Mouse (Mus musculus): ENCODE measurements around the gene Olfr1416. TPM values are rescaled to one million over a fixed set of nuclear protein-coding genes. Genes with fewer than 3 reads are reported as not detected.

Olfr1416 gene
- total and polyA plus RNA-seq, 3 experiments, result not detected

DNA sequence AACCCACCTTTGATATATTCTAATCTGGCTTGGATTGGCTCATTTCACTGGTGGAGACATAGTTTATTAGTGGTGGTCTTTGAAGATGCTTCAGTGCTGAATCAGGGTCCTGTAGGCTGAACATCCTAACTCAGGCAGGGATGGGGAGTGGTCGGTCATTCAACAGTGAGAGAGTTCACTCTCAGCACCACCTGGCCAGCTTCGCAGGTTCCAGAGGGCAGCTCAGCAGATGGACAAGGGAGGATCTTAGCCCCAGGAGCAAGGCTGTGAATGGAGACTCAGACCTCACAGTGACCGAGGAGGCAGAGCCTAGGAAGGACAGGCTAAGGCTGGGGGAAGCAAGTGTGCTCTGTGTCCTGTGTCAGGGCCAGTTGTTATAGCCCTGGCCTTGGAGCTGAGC, 53.5 kb downstream of the Olfr1416 start:
- no peak overlapping the region for H3K4me2 ChIP-seq (ENCODE audit: insufficient read depth, low read depth, poor library complexity, severe bottlenecking)
- no peak overlapping the region for H3K9ac ChIP-seq (ENCODE audit: insufficient read depth, low read depth)
- TF ChIP-seq JUN (IDR thresholded peaks at IDR 0.05; ENCODE audit: insufficient read depth, low read depth, low read length) (no peak), RCOR1 (conservative IDR thresholded peaks at IDR 0.05; ENCODE audit: low read depth, low read length) (no peak), CHD2 (IDR thresholded peaks at IDR 0.05; ENCODE audit: low read length) (no peak), USF1 (IDR thresholded peaks at IDR 0.05; ENCODE audit: low read depth, low read length) (no peak), MXI1 (IDR thresholded peaks at IDR 0.05; ENCODE audit: low read depth, low read length) (no peak), CHD1 (IDR thresholded peaks at IDR 0.05; ENCODE audit: low read depth, low read length) (no peak), ZC3H11A (IDR thresholded peaks at IDR 0.05; ENCODE audit: low read depth, low read length) (no peak), TBP (conservative IDR thresholded peaks at IDR 0.05; ENCODE audit: low read depth, low read length) (no peak), TCF12 (IDR thresholded peaks at IDR 0.05; ENCODE audit: low read depth, low read length) (no peak), HCFC1 (IDR thresholded peaks at IDR 0.05; ENCODE audit: low read depth, low read length) (no peak), UBTF (IDR thresholded peaks at IDR 0.05; ENCODE audit: low read depth, low read length) (no peak), CTCF (conservative IDR thresholded peaks at IDR 0.05 in 1 of 2, IDR thresholded peaks at IDR 0.05 in 1 of 2; ENCODE audit: low read depth in 2 of 2, low read length in 2 of 2) (no peak), MEF2A (IDR thresholded peaks at IDR 0.05; ENCODE audit: borderline replicate concordance, low read depth, low read length) (no peak), ELF1 (IDR thresholded peaks at IDR 0.05; ENCODE audit: low read depth, low read length) (no peak)
- dilution Hi-C loops (cut with MboI; ENCODE audit: extremely low pct_ligation_motif_present, extremely low pct_unique_long_range_greater_than_20kb, low sequenced_read_pairs), result no loop called here
- H3K27ac ChIP-seq (ENCODE audit: insufficient read depth, low read depth), result no peak overlapping the region
- H3K36me3 ChIP-seq (replicated peaks in 1 of 2; ENCODE audit: control insufficient read depth in 1 of 2, insufficient read depth in 1 of 2, low read length in 1 of 2), result no peaks in the 10 kb centered on the region
- in situ Hi-C loops (cut with MboI; ENCODE audit: low pct_ligation_motif_present, low pct_unique_long_range_greater_than_20kb, low sequenced_read_pairs), result no loop called here
- no peak overlapping the region for H3K4me3 ChIP-seq (replicated peaks in 1 of 3; ENCODE audit: low read depth in 2 of 3, low read length in 2 of 3, poor library complexity in 1 of 3)
- DNase-seq (ENCODE audit: extremely low read depth), result no peak
- peaks cover 9% of the 10 kb centered on the region for H3K9me3 ChIP-seq (replicated peaks; ENCODE audit: low read length)
- peaks cover 46% of the 10 kb centered on the region for H3K27me3 ChIP-seq (replicated peaks)
- no peaks in the 10 kb centered on the region for H3K4me1 ChIP-seq (ENCODE audit: control insufficient read depth in 1 of 2, insufficient read depth in 2 of 2)
- no peaks in the 10 kb centered on the region for H3K79me2 ChIP-seq (replicated peaks; ENCODE audit: control insufficient read depth, extremely low read depth, insufficient read depth, poor library complexity, severe bottlenecking)

DNA sequence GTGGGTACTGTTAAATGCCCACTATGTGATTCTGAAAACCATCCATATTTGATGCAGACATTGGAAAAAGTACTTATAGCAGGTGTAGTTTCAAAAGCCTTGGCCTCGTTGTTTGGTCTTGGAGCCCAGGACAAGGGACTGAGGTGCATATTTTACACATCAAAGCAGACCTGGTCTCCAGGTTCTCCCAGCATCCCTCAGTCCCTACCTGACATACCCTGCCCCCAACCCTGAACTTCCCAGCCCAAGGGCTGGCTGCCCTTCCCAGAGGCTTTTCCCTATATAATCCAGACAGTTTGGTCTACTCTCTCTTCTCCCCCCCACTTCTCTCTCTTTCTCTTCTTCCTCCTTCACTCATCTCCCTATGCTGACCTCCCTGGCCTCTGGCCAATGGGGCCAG, 53.9 kb downstream of the Olfr1416 start:
- H3K4me2 ChIP-seq (ENCODE audit: insufficient read depth, low read depth, poor library complexity, severe bottlenecking), result no peak overlapping the region
- peaks cover 50% of the 10 kb centered on the region for H3K27me3 ChIP-seq (replicated peaks)
- TF ChIP-seq TCF12 (IDR thresholded peaks at IDR 0.05; ENCODE audit: low read depth, low read length) (no peak), MAX (IDR thresholded peaks at IDR 0.05; ENCODE audit: low read length) (no peak), RCOR1 (conservative IDR thresholded peaks at IDR 0.05; ENCODE audit: low read depth, low read length) (no peak), GABPA (IDR thresholded peaks at IDR 0.05; ENCODE audit: insufficient replicate concordance, low read depth, low read length) (no peak), ZKSCAN1 (IDR thresholded peaks at IDR 0.05; ENCODE audit: borderline replicate concordance, low read depth, low read length) (no peak), MAZ (IDR thresholded peaks at IDR 0.05; ENCODE audit: low read depth, low read length) (no peak), MAFK (IDR thresholded peaks at IDR 0.05; ENCODE audit: insufficient replicate concordance, low read length) (no peak), NRF1 (IDR thresholded peaks at IDR 0.05; ENCODE audit: low read depth, low read length) (no peak), MYC (IDR thresholded peaks at IDR 0.05; ENCODE audit: low read depth, low read length) (no peak), PAX5 (IDR thresholded peaks at IDR 0.05; ENCODE audit: low read length) (no peak), CHD1 (IDR thresholded peaks at IDR 0.05; ENCODE audit: low read depth, low read length) (no peak), JUND (conservative IDR thresholded peaks at IDR 0.05; ENCODE audit: low read depth, low read length) (no peak), CHD2 (IDR thresholded peaks at IDR 0.05; ENCODE audit: low read length) (no peak), RAD21 (IDR thresholded peaks at IDR 0.05; ENCODE audit: low read depth, low read length) (no peak), JUN (IDR thresholded peaks at IDR 0.05; ENCODE audit: insufficient read depth, low read depth, low read length) (no peak), MEF2A (IDR thresholded peaks at IDR 0.05; ENCODE audit: borderline replicate concordance, low read depth, low read length) (no peak), EP300 (IDR thresholded peaks at IDR 0.05; ENCODE audit: low read length) (no peak), POLR2AphosphoS2 (IDR thresholded peaks at IDR 0.05; ENCODE audit: low read depth, low read length) (no peak)
- peaks cover 9% of the 10 kb centered on the region for H3K9me3 ChIP-seq (replicated peaks; ENCODE audit: low read length)
- H3K79me2 ChIP-seq (replicated peaks; ENCODE audit: control insufficient read depth, extremely low read depth, insufficient read depth, poor library complexity, severe bottlenecking), result no peaks in the 10 kb centered on the region
- no peak overlapping the region for H3K27ac ChIP-seq (ENCODE audit: insufficient read depth, low read depth)
- H3K9ac ChIP-seq (ENCODE audit: insufficient read depth, low read depth), result no peak overlapping the region
- no peak for DNase-seq (ENCODE audit: extremely low read depth)
- no peaks in the 10 kb centered on the region for H3K4me1 ChIP-seq (ENCODE audit: control insufficient read depth in 1 of 2, insufficient read depth in 2 of 2)
- no peaks in the 10 kb centered on the region for H3K36me3 ChIP-seq (replicated peaks in 1 of 2; ENCODE audit: control insufficient read depth in 1 of 2, insufficient read depth in 1 of 2, low read length in 1 of 2)
- dilution Hi-C loops (cut with MboI; ENCODE audit: extremely low pct_ligation_motif_present, extremely low pct_unique_long_range_greater_than_20kb, low sequenced_read_pairs), result no loop called here
- in situ Hi-C loops (cut with MboI; ENCODE audit: low pct_ligation_motif_present, low pct_unique_long_range_greater_than_20kb, low sequenced_read_pairs), result no loop called here
- no peak overlapping the region for H3K4me3 ChIP-seq (replicated peaks in 1 of 3; ENCODE audit: low read depth in 2 of 3, low read length in 2 of 3, poor library complexity in 1 of 3)

Measured in CH12.LX (cell line).